Mouse (Mus musculus): ENCODE results near the gene Gm13693.

- TF ChIP-seq CTCF (IDR thresholded peaks at IDR 0.05; ENCODE audit: low read depth, low read length) (no peak), POLR2A (IDR thresholded peaks at IDR 0.05; ENCODE audit: extremely low read depth, insufficient read depth, low read length) (no peak)
These were observed 31.7 kb upstream of the Gm13693 start for GRCm38 (mm10) chr2:83929478-83930088.
